Mouse (Mus musculus) hindbrain, embryonic 12.5 days (tissue): Measurements from ENCODE around the gene Sorl1. TPM values are rescaled to one million over a fixed set of nuclear protein-coding genes. Genes with fewer than 3 reads are reported as not detected.
A peak's percentile ranks its signal among the peaks of the same experiment; 100 is the strongest.
"Not testable (repeated sequence)": the region's sequence is repeated elsewhere in the genome, so short reads cannot be mapped to it uniquely, and the experiment has no call there.

ENCODE experiments used
- ATAC-seq: fragments of 200-750 bp; cut with Nextera tagmentation; 2 replicates; pipeline ENCODE4 v1.8.0; 2017; ENCODE audit warnings: moderate TSS enrichment; ENCODE audit not compliant: low FRiP score
- H3K27ac ChIP-seq: fragments of 300-500 bp; sonication (generic); 2 replicates; pipeline ENCODE4 v1.5.1; 2016; ENCODE audit warnings: mild to moderate bottlenecking
- H3K27me3 ChIP-seq: fragments of 300-500 bp; sonication (generic); 2 replicates; pipeline ENCODE4 v1.6.1; 2016; ENCODE audit warnings: mild to moderate bottlenecking
- H3K36me3 ChIP-seq: fragments of 300-500 bp; sonication (generic); 2 replicates; pipeline ENCODE4 v1.6.1; 2016; ENCODE audit warnings: mild to moderate bottlenecking
- H3K4me1 ChIP-seq: fragments of 300-500 bp; sonication (generic); 2 replicates; pipeline ENCODE4 v1.6.1; 2016
- H3K4me2 ChIP-seq: fragments of 300-500 bp; sonication (generic); replicated peaks from 2 replicates; pipeline ENCODE4 v1.6.1; 2016; ENCODE audit warnings: mild to moderate bottlenecking
- H3K4me3 ChIP-seq: fragments of 300-500 bp; sonication (generic); 2 replicates; pipeline ENCODE4 v1.5.1; 2016; ENCODE audit warnings: mild to moderate bottlenecking
- H3K9ac ChIP-seq: fragments of 300-500 bp; sonication (generic); 2 replicates; pipeline ENCODE4 v1.6.1; 2016; ENCODE audit warnings: mild to moderate bottlenecking, moderate library complexity
- H3K9me3 ChIP-seq: fragments of 300-500 bp; sonication (generic); replicated peaks from 2 replicates; pipeline ENCODE4 v1.6.1; 2016; ENCODE audit warnings: mild to moderate bottlenecking
- WGBS: fragments of 180-500 bp; shearing (Covaris S2); methylation state at CpG from one replicate; pipeline ENCODE4 v1.1.7; 2016; 5-methylcytosine and 5-hydroxymethylcytosine counted together
- polyA plus RNA-seq: library from polyadenylated mRNA; unstranded; fragments of >200 nt; fragmentation: Nextera tagmentation; extraction: Ambion mirVana; gene quantifications from 2 replicates; pipeline ENCODE4 v1.2.1, GENCODE M21; 2016

Gene Sorl1
- polyA plus RNA-seq, 1 experiment from 2014 or later, result 14.5 TPM

DNA sequence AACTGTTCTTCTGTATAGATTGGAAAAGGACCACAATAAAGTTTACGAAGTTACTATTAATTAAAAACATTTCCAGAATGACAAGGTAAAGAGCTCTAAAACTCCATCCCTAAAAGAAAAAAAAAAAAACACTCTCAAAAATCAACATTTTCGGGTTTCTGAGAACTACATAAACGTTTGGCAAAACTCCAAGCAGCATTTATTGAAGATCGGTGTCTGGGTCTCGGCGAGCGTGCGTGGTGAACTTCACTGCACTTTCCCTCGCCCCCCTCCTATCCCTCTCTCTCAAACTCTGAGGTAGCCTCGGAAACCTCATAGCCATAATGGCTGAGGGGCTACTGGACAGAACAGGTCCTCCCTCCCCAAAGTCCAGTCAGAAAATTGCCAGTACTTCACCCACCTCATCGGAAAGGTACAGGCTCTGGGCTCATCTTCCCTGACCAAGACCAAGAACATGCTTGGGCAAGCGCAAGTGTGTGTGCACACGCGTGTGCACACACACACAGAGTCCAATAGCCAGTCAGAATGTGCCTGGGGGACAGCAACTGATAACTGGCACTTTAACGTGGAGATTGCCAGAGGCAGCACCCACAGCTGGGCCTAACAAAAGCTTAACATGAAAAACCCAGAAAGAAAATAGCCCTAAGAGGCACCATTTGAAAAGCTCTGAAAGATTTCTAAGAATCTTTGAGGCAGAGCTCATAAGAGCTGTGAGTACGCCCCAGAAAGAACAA lies 46.8 kb downstream of the Sorl1 start:
- Histone ChIP-seq H3K4me2 (no peak overlapping the region), H3K4me3 (no peak overlapping the region), H3K4me1 (no peaks in the 10 kb centered on the region), H3K27ac (no peak overlapping the region), H3K27me3 (no peaks in the 10 kb centered on the region), H3K36me3 (no peaks in the 10 kb centered on the region), H3K9ac (no peak overlapping the region), H3K9me3 (no peaks in the 10 kb centered on the region)
- WGBS, result 89% methylated on average over 16 of the region's 16 CpGs
- ATAC-seq, result no peak

DNA sequence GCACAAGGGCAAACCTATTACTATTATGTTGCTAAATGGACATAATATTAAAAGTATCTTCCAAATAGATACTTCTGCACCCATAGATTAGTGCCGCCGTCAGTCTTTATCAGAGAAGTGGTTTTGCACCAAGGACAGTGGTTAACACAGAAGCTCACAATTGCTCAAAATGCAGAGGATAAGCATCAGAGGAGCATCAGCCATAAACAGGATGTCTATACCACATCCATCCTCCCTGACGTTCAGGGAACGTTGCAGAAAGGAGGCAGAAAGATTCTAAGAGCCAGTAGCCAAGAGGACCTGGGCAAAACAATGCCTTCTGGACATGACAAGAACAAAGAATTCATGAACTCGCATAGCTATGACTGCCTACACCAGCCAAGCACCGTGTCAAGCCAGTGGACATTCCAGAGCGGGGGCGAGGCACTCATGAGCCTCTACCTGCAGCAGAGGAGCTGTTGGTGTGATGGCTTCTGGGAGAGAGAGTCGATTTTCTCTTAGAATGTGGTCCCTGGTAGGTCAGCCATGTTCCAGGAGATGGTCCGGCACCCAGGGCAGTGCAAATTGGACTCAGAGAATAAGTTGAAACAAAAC lies 47.7 kb downstream of the Sorl1 start:
- H3K4me2 ChIP-seq, result no peak overlapping the region
- no peaks in the 10 kb centered on the region for H3K36me3 ChIP-seq
- no peak overlapping the region for H3K27ac ChIP-seq
- no peak overlapping the region for H3K4me3 ChIP-seq
- ATAC-seq, result no peak
- no peaks in the 10 kb centered on the region for H3K4me1 ChIP-seq
- no peak overlapping the region for H3K9ac ChIP-seq
- 92% methylated on average over 10 of the region's 10 CpGs for WGBS
- H3K9me3 ChIP-seq, result no peaks in the 10 kb centered on the region
- no peaks in the 10 kb centered on the region for H3K27me3 ChIP-seq

DNA sequence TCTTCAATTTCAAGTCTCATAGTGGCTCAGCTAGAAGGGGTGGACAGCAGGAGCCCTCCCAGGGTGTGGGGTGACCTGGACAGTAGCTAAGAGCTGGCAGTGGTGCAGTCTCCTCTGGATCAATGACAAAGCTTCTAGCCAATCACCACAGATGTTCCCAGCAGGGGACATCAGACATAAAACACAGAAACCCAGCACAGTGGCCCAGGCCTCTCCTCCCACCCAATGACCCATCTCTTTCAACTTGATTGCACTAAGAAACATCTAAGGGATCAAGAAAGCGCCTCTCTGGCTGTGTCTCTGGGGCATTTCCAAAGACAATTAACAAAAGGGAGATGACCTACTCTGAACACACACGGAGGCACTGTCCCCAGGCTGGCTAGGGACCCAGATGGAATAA lies 48.9 kb downstream of the Sorl1 start:
- H3K36me3 ChIP-seq, result peaks cover 5% of the 10 kb centered on the region; the same call in 1 of the 2 replicates
- H3K9ac ChIP-seq, result no peak overlapping the region
- H3K9me3 ChIP-seq, result no peaks in the 10 kb centered on the region
- H3K4me2 ChIP-seq, result no peak overlapping the region
- no peaks in the 10 kb centered on the region for H3K4me1 ChIP-seq
- no peak for ATAC-seq
- H3K27me3 ChIP-seq, result no peaks in the 10 kb centered on the region
- no peak overlapping the region for H3K4me3 ChIP-seq
- 33% methylated on average over 2 of the region's 2 CpGs for WGBS
- no peak overlapping the region for H3K27ac ChIP-seq

GRCm38 (mm10) chr9:42072010-42072409 lies 52.1 kb downstream of the Sorl1 start:
- H3K36me3 ChIP-seq, result peaks cover 5% of the 10 kb centered on the region; the same call in 1 of the 2 replicates
- ATAC-seq, result no peak
- H3K4me2 ChIP-seq, result no peak overlapping the region
- no peaks in the 10 kb centered on the region for H3K27me3 ChIP-seq
- no peak overlapping the region for H3K9ac ChIP-seq
- H3K4me1 ChIP-seq, result no peaks in the 10 kb centered on the region
- H3K27ac ChIP-seq, result no peak overlapping the region
- WGBS, result 71% methylated on average over 4 of the region's 4 CpGs
- H3K9me3 ChIP-seq, result no peaks in the 10 kb centered on the region
- no peak overlapping the region for H3K4me3 ChIP-seq

- ATAC-seq, result no peak
- Histone ChIP-seq H3K27me3 (no peaks in the 10 kb centered on the region), H3K27ac (no peak overlapping the region), H3K9ac (no peak overlapping the region), H3K9me3 (no peaks in the 10 kb centered on the region), H3K4me1 (no peaks in the 10 kb centered on the region), H3K4me3 (no peak overlapping the region), H3K36me3 (peaks cover 5% of the 10 kb centered on the region; the same call in 1 of the 2 replicates), H3K4me2 (no peak overlapping the region)
- 90% methylated on average over 6 of the region's 6 CpGs for WGBS
These were observed 53.2 kb downstream of the Sorl1 start for GRCm38 (mm10) chr9:42070856-42071255.

DNA sequence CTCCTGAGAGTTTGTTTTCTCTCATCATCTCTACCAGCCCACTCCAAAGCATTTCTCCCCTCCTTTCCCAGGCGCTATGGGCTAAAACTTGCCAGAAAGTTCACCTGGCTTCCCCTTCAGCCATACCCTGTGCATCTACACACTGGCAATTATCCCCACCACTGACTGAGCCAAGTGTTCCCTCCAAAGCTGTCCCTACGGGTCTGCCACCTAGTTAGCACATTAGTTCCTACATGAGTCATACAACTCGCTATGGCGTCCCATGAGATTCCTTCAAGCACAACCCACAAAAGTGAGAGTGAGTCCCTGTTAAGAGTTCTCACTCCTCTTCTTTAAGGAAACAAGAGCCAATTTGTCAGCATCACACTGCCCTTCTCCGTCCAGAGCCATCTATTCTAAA lies 54.6 kb downstream of the Sorl1 start:
- no peak overlapping the region for H3K27ac ChIP-seq
- no peak overlapping the region for H3K4me3 ChIP-seq
- WGBS, result 90% methylated on average over 5 of the region's 5 CpGs
- ATAC-seq, result no peak
- no peaks in the 10 kb centered on the region for H3K27me3 ChIP-seq
- H3K4me1 ChIP-seq, result no peaks in the 10 kb centered on the region
- no peak overlapping the region for H3K9ac ChIP-seq
- no peak overlapping the region for H3K4me2 ChIP-seq
- H3K36me3 ChIP-seq, result peaks cover 5% of the 10 kb centered on the region; the same call in 1 of the 2 replicates
- no peaks in the 10 kb centered on the region for H3K9me3 ChIP-seq

- Histone ChIP-seq H3K9me3 (no peaks in the 10 kb centered on the region), H3K36me3 (peaks cover 6% of the 10 kb centered on the region; the same call in 1 of the 2 replicates), H3K27ac (peak overlapping the region; percentile 52; the same call in 1 of the 2 replicates), H3K4me2 (no peak overlapping the region), H3K27me3 (no peaks in the 10 kb centered on the region), H3K9ac (no peak overlapping the region), H3K4me3 (no peak overlapping the region), H3K4me1 (no peaks in the 10 kb centered on the region)
- ATAC-seq, result no peak
- WGBS, result 75% methylated on average over 9 of the region's 9 CpGs
These were observed 56.1 kb downstream of the Sorl1 start for GRCm38 (mm10) chr9:42067950-42068349.

DNA sequence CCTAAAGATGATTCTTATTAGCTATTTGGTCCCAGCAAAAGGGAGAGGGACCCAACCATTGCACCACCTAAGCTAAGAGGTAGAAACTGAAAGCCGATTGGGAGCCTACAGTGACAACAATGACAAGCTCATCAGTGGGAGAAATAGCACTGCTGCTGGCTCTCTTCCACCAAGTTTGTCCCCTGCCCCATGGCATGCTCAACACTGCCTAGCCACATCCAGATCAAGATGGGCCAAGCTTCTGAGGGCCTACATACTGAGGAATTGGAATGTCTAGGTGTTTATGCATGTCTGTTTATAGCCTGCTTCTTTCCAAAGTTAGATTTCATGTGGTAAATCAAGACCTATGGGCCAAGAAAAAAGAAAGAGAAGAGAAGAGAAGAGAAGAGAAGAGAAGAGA lies 58.3 kb downstream of the Sorl1 start:
- Histone ChIP-seq H3K36me3 (peaks cover 10% of the 10 kb centered on the region; the same call in 1 of the 2 replicates), H3K4me2 (no peak overlapping the region), H3K4me1 (no peaks in the 10 kb centered on the region), H3K9ac (no peak overlapping the region), H3K9me3 (no peaks in the 10 kb centered on the region), H3K27me3 (0 out of 2 replicates have a peak, but pooled peaks cover 2% of the 10 kb centered on the region), H3K27ac (no peak overlapping the region), H3K4me3 (no peak overlapping the region)
- ATAC-seq, result no peak
- 94% methylated on average over 1 of the region's 1 CpGs for WGBS

GRCm38 (mm10) chr9:42063391-42063790 lies 60.7 kb downstream of the Sorl1 start:
- 79% methylated on average over 4 of the region's 4 CpGs for WGBS
- H3K27ac ChIP-seq, result no peak overlapping the region
- H3K4me3 ChIP-seq, result no peak overlapping the region
- H3K9me3 ChIP-seq, result no peaks in the 10 kb centered on the region
- H3K36me3 ChIP-seq, result peaks cover 7% of the 10 kb centered on the region; the same call in 1 of the 2 replicates
- no peak for ATAC-seq
- H3K4me2 ChIP-seq, result no peak overlapping the region
- no peaks in the 10 kb centered on the region for H3K4me1 ChIP-seq
- no peak overlapping the region for H3K9ac ChIP-seq
- 0 out of 2 replicates have a peak, but pooled peaks cover 2% of the 10 kb centered on the region for H3K27me3 ChIP-seq

- Histone ChIP-seq H3K4me2 (no peak overlapping the region), H3K27me3 (0 out of 2 replicates have a peak, but pooled peaks cover 2% of the 10 kb centered on the region), H3K9me3 (no peaks in the 10 kb centered on the region), H3K4me1 (no peaks in the 10 kb centered on the region), H3K36me3 (peaks cover 7% of the 10 kb centered on the region; the same call in 1 of the 2 replicates), H3K4me3 (no peak overlapping the region), H3K9ac (no peak overlapping the region), H3K27ac (no peak overlapping the region)
- no peak for ATAC-seq
- WGBS, result 84% methylated on average over 8 of the region's 8 CpGs
These were observed 61.8 kb downstream of the Sorl1 start for GRCm38 (mm10) chr9:42062269-42062668.

DNA sequence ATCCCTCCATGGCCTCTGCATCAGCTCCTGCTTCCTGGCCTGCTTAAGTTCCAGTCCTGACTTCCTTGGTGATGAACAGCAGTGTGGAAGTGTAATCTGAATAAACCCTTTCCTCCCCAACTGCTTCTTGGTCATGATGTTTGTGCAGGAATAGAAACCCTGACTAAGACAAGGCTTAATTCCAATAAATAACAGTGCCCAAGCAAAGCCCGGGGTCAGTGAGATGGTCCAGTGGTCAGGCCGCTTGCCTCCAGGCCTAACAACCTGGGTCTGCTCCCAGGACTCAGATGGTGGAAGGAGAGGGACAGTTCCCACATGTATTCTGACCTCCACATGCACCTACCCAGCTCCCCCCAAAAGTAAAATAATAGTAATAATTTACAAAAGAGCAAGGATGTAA lies 65.1 kb downstream of the Sorl1 start:
- not testable (repeated sequence) for H3K9ac ChIP-seq, H3K4me2 ChIP-seq, H3K9me3 ChIP-seq, H3K27ac ChIP-seq, H3K4me3 ChIP-seq, H3K27me3 ChIP-seq, H3K36me3 ChIP-seq, ATAC-seq
- H3K4me1 ChIP-seq, result peaks cover 15% of the 10 kb centered on the region
- 100% methylated on average over 2 of the region's 2 CpGs for WGBS

DNA sequence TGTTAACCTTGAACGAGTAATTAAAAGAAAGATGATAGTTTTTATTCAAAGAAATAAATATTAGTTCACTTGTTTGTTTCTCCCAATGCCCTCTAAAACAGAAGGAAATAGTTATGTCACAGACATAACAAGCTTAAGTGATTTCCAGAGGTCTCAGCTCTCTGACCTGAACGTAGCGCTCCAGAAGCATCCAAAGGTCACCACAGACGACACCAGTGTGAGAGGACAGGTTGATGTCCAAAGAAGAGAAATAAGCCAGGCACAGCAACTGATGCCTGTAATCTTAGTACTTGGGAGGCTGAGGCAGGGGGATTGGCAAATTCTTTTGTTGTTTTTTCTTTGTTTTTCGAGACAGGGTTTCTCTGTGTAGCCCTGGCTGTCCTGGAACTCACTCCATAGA lies 67.5 kb downstream of the Sorl1 start:
- Histone ChIP-seq H3K9ac (no peak overlapping the region), H3K36me3 (no peaks in the 10 kb centered on the region), H3K9me3 (no peaks in the 10 kb centered on the region), H3K27me3 (no peaks in the 10 kb centered on the region; the same call in 1 of the 2 replicates), H3K4me2 (no peak overlapping the region), H3K27ac (no peak overlapping the region), H3K4me3 (no peak overlapping the region), H3K4me1 (peaks cover 29% of the 10 kb centered on the region)
- 85% methylated on average over 5 of the region's 5 CpGs for WGBS
- no peak for ATAC-seq
